Mouse (Mus musculus) cerebellum, adult 9-11 months (tissue): Measurements from ENCODE around the gene Gm21454.
"Not testable (repeated sequence)": the region's sequence is repeated elsewhere in the genome, so short reads cannot be mapped to it uniquely, and the experiment has no call there.

Experiments used
- DNase-seq: peaks from one replicate; pipeline ENCODE4 v3.0.0; 2022

Gene Gm21454

DNA sequence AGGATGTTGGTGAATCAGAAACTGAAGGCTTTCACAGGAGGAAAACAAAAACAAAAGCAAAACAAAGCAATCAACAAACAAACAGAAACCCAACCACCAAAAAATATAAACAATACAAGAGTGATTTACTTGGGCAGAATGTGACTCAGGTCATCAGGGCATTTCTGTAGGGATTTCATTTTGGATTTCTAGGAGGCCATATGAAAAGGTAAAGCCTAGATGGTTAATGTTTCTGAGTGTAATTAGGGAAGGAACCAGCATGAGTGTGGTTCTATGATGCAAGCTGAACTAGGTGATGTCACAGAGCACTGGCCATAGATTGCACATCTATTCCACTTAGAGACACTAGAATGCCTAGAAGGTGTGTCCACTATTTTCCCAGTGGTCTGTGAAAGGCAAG lies at the start of gene Gm21454, which contains the start of gene Gm21440:
TSS of gene Gm21454 (plus strand) at position 352 of the 400 bp plus-strand sequence.
TSS of gene Gm21440 (plus strand) at position 301 of the 400 bp plus-strand sequence.
- DNase-seq: not testable (repeated sequence)

DNA sequence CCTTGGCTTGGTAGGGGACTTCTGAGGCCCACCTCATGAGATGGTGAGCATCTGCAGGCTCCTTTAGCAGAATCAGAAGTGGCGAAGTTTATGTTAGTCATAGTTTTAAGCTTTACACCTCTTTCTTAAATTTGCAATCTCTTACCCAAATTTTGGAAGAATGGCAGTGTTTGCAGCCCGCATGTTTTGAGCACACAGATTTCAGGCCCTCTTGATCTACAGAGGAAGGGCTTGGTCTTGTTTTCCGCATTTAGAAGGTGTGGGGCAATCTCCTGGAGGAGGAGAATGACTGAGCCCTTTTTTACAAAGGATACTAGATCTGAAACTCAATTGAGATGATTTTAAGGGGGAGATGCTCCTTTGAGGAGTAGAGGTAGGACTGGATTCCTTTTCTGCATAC lies 28.4 kb upstream of the Gm21454 start, which contains the start of gene Gm21828:
TSS of gene Gm21828 (minus strand) at position 101 of the 400 bp plus-strand sequence.
- DNase-seq: not testable (repeated sequence)

DNA sequence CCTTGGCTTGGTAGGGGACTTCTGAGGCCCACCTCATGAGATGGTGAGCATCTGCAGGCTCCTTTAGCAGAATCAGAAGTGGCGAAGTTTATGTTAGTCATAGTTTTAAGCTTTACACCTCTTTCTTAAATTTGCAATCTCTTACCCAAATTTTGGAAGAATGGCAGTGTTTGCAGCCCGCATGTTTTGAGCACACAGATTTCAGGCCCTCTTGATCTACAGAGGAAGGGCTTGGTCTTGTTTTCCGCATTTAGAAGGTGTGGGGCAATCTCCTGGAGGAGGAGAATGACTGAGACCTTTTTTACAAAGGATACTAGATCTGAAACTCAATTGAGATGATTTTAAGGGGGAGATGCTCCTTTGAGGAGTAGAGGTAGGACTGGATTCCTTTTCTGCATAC lies 96.7 kb downstream of the Gm21454 start, which contains the start of gene Gm21725:
TSS of gene Gm21725 (minus strand) at position 101 of the 400 bp plus-strand sequence.
- DNase-seq: not testable (repeated sequence)
